Mouse (Mus musculus) retina, postnatal 1 day (tissue): ENCODE measurements around the gene Lama2.

Experiments used
- DNase-seq: peaks from one replicate; pipeline ENCODE4 v3.0.0-alpha.2; 2012

Gene Lama2

DNA sequence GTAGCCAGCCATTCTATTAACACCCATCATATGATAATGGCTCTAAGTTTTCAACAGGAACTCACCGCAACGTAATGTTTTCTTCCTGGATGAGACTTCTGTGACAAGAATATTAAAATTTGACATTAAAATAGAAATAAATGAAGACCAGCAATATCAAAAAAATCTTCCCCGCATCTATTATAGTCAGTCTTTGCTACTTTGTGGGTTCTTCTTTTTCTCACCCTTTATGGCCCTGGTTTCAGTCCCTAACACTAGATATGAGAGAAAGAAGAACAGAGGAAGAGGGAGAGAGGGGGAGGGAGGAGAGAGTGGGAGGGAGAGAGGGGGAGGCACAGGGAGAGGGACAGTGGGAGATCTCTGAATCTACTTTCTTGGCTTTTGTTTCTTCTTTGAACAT is at the start of gene Lama2:
TSS of gene Lama2 (minus strand) at position 101 of the 400 bp plus-strand sequence.
- DNase-seq = no peak

DNA sequence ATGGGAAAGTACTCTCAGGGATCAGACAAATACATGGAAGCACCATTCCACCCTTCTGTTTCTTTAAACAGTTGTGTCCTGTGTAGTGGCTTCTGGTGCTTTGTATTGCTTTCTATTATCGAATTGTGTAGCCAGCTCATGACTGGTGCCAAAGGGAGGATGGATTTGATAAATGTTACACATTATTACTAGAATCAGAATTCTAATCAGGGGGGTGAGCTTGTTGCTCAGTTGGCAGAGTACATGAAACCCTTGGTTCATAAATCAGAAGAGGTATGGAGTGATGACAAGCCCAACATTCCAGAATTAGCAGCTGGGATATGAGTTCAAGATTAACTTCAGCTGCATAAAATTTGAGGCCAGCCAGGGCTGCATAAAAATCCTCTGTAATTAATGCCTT is 44.8 kb upstream of the Lama2 start:
- no peak for DNase-seq

DNA sequence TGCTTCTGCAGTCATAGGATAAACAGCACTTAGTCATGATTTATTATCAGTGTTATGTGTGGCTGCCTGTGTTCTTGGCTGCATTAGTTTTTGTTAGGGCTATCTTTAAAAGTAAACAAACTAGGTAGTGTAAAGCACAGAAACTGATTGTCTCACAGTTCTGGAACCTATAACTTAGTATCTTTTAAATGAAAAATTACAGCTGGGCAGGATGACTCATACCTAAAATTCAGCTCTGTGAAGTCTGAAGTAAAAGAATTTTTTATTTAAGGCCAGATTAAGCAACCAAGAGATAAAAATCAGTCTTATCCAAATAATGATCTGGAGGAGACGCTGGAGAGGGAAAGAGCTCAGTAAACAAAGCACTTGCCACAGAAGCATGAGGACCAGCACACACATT is 43.8 kb upstream of the Lama2 start:
- DNase-seq = no peak

DNA sequence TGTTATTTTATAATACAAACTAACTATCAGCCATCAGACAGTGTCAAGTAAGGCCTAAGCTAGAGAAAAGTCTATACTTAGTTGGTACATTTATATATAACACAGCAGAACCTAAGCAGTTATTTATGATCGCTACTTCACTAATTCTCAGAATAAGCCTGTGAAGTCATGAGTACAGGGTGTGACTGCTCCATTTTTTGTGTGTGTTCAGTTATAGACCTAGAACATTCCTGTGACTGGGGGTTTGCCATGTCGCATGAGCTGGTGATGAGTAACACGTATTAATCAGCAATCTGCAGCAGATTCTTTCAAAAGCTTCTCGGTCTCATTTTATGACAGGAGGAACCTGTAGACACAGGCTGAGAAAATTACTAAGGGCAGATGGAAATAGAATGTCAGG is 34.6 kb upstream of the Lama2 start:
- no peak for DNase-seq

DNA sequence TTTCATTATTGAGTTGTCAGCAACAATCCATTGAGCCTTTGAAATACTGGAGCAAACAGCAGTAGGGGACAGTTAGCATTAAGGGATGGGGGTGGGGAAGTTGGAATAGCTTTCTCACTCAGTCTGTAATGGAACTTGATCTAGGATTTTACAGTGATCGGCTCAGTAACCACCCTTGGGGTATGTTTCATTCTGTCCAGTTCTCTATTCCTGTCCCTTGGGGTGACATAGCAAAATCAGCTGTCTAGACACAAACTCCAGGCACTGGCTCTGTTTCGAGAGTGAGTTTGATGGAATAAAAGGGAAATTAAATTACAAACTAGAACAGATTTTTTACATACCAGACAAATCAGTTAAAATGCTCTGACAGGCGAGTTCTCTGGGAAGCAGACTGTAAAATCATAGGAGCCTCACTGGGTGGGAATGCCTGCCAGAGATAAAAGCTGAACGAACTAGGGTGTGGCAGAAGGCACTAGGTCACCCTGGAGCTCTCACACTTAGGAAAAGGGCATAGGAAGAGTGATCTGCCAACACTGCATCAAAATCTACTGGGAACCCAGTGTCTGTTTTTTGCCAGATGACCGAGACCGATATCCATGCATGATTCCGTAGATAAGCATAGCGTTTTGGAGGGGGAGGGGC is 33.3 kb upstream of the Lama2 start:
- peak; percentile 52 for DNase-seq

DNA sequence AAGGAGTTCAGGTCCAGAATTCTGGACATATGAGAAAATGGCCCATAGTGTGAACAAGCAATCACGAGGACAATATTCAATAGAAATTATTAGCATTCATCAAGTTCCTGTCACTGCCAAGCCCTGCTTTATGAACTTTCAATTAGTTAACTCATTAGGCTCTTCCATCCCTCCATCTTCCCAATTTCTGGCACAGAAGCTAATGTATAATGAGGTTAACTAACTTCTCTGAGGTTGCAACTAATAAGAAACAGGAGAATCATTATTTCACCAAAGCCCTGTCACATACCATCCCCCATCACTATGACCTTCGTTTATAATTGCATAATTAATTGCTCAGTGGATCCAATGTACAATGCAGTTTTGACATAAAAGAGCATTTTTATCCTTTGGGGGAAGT is 16.2 kb upstream of the Lama2 start:
- DNase-seq = peak; percentile 47

DNA sequence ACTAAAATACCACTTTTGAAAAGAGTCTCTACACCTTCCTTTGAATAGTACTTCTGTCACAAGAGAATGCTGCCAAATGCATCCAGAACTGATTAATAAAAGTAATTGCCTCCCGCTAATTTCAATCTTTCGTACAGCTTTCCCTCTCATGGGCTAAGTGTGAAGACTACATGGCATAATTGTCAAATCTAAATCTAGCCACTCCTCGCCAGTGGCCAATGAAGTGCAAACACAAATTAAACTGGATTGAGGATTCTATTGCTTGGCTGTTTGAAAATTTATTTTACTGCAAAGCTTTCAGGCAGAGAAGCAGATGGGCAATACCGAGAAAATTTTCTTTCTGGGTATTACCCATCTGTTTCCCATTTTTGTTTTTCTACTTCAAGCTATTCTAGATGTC is 11.4 kb upstream of the Lama2 start:
- no peak for DNase-seq

DNA sequence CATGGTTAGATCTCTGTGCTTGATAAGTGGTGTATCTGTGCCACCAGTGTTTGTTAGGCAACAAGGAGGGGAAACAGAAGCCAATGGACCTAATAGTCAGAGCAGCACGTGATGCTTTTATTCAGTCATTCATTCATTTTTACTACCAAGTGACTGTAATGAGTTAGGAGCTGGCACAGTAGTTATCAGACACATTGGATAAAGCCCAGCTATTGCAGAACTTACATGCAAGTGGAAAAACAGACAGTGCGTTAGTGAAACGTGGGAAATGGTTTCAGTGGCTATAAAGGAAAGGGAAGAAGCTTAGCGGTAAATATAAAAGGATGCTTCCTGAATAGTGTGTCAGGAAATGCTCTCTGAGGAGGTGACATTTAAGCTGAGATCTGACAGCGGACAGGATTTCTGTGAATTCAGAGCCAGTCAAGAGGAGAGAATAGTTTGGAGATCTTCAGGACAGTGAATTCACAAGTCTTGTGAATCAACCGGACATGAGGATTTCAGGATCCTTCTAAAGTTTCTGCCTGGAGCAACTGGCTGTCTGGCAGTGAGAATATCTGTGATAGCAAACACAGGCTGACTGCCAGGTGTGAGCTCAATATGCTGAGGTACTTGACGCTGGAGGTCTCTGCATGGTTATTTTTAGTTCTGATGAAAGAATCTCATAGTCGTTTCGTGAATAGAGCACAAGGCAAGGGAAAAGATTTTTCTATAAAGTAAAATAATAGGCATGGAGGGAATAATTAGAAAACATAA is 2.3 kb upstream of the Lama2 start:
- DNase-seq = no peak

DNA sequence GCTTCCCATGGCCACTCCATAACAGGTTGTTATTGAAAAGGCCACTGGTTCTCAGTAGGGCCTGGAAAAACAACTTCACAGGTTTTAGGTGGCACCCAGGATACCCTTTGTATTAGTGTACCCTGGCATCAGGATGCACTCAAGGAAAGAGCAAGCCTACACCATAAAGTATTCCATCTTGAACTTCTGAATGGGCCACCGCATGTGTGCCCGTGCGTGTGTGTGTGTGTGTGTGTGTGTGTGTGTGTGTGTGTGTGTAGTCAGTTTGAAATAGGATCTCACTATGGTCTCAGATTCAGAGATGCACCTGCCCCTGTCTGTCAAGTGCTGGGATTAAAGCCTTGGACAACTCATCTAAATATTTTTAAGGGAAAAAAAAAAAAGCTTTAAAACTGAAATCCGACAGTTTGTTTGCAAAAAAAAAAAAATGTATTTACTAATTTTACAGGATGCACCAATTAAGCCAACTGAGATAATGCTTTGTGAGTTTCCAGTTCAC is 2.0 kb downstream of the Lama2 start:
- DNase-seq = no peak

DNA sequence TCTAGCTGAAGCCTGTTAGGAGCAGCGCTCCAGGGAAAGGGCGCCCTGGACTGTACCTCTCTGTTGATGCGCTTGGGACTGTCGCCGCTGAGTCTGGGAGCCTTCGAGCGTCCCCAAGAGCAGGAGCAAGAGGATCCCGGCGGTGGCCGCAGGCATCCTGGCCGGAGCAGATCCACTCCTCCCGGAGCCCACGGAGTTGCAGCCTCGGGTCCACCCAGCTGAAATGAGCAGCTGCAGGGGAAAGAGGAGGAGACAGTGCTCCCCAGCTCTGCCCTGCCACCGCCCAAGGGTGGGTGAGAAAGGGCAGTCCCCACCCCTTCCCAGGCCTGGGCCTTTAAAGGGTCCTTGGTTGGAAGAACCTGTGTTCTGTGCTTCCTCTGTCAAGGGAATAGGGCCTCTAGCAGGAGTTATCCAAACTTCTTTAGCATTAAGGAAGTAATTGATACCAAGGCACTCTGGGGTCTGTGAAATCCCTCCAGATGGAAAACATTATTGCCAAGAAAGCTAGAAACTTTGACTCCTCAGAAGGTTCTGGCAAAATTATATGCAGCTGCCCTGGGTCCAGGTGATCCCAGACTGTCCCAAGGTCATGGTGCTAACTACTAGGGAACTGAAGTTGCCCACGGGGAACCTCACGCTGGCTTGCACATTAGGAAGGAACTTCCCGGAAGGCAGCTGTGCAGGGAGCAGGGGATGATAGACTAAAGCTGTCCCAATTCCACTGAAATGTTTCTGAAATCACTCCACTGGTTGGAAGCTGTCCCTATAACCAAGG is 2.7 kb downstream of the Lama2 start:
- peak; percentile 57 for DNase-seq

DNA sequence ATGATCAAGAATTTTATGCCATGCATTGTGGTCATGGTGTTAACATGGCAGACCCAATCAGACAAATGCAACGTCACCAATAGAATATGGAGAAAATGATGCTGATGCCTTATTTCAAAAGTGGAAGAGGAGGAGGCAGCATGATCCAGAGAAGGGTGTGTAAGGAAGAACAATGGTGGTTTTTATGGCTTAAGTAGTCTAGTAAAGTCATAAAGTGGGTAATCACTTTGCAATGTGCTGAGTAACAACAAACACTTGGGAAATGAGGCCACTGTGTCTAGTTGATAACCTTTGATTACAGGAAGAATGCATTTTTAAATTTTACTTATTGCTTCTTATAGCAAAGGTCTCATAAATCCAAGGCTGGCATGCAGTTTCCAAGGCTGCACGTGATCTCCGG is 23.9 kb downstream of the Lama2 start:
- no peak for DNase-seq

DNA sequence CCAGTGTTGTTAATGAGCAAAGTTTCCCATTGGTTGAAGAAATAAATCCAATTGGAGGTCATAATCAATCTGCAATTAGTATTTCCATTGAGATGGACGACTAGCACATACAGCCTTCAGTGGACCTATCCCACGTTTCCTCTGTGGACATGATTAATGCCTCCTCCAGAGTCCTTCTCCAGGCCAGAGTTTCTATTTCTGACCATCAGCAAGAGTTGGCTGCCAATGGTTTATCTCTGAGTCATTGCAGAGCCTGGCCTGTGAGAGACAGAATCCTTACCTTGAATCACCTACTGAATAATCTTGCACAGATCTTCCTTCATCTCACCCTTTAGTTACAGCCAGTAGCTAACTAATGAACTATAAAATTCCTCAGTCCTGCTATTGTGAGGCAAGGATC is 86.3 kb downstream of the Lama2 start:
- DNase-seq = no peak

DNA sequence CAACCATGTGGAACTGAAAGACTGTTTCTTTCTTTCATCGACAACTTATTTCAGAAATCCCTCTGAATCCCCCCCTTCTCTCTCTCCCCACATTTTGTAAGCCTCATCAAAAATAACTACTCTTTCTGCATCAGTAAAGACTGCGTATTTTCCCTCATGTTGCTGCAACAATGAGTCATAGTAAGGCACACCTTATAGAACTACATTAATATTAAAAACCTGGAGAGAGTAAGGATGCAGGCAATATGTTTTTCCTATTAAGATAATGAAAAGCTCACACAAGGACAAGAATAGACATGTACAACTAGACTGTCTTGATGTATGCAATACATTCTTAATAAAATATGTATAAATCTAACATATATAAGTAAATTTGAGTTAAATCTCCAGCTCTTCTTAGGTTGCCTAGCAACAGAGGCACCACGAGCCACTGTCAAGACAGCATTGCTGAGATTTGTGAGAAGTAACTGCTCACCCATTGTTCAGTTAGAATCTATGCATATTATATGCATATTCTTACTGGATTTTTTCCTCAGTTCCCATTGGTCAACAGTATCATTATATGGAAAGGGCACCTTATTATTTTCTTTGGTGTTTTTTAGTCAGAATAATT is 110.6 kb downstream of the Lama2 start:
- DNase-seq = no peak

DNA sequence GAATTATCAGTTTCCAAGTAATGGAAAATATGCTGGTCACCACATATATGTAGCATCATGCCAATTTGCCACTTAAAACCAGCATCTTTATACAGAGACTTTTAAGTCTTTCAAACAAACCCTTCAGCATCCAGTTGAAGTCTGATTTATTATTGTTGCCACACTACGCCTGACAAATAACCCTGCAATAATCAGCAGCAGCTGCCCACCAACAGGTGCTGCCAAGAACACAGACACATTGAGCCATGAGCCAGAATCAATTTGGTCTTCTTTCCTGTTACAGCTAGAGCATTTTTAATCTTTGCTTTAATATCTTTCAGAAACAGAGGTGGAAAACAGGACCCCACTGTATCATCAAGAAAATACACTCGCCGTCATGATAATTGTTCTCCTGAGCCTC is 118.7 kb downstream of the Lama2 start:
- no peak for DNase-seq

DNA sequence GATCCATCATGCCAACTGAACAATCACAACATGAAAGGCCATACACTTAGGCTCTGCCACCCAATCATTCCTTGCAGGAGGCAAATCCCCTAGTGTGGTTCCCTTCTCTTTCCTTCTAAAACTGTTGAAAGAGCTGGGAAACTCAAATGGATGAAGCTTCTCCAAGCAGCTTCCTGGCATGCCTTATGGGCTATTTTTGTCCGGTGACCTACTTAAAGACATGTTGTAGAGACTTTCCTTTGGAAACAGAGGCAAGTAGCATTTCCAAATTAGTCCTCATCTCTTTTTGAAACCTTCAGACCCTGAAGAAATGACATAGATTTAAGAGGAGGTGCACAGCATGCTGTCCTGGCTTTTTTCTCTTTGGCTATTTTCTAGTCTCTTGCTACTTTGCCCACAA is 131.1 kb downstream of the Lama2 start:
- DNase-seq = no peak

DNA sequence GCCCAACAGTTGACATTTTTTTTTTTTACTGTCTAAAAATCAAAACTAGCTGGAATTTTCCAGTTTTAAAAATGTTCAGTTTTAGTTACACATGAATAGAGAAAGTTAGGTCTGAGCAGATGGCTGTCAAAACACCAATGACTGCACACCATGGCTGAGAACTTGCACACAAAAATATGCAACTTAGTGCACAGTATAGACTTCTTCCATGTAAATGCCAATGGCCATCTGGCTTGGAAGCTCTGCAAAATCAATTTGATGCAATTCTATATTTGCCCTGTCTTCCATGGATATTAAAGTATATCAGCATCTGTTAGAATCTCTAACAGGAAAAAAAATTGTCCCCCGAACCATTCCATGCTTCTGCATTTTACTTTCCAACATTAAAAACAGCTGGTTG is 135.5 kb downstream of the Lama2 start:
- DNase-seq = no peak

DNA sequence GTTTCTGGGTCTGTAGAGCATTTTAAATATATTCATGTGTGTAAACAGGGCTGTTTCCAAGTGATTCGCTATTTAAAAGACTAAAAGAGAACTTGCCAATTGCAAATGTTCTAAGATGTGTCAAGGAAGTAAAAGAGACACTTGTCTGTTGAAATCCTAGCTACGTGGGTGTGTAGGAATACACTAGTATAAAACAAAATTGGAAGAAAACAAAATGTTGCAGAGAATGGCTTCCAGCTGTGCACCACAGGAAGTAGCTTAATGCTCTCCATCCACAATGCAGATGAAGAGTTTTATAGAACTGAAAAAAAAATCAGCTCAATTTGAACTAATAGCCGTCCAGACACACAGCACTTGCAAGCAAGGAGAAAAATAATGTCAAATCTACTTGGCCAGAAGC is 144.0 kb downstream of the Lama2 start:
- no peak for DNase-seq

DNA sequence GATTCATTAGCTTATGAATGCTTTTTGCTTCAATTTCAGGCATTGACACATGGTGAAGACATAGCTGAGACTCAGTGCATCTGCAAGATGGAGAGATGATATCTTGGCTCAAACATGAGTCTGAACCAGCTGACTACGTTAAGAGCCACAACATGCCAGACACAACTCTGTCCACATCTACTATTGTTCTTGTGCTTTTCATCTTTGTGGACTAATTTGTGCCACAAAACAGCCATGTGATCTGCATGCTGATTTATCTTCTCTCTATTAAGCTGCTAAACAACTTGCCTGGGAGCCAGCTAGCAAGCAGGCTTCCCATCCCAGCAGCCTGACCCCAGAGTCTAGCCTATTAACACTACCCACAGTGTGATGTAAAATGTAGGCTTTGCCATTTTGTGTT is 151.3 kb downstream of the Lama2 start:
- DNase-seq = no peak

DNA sequence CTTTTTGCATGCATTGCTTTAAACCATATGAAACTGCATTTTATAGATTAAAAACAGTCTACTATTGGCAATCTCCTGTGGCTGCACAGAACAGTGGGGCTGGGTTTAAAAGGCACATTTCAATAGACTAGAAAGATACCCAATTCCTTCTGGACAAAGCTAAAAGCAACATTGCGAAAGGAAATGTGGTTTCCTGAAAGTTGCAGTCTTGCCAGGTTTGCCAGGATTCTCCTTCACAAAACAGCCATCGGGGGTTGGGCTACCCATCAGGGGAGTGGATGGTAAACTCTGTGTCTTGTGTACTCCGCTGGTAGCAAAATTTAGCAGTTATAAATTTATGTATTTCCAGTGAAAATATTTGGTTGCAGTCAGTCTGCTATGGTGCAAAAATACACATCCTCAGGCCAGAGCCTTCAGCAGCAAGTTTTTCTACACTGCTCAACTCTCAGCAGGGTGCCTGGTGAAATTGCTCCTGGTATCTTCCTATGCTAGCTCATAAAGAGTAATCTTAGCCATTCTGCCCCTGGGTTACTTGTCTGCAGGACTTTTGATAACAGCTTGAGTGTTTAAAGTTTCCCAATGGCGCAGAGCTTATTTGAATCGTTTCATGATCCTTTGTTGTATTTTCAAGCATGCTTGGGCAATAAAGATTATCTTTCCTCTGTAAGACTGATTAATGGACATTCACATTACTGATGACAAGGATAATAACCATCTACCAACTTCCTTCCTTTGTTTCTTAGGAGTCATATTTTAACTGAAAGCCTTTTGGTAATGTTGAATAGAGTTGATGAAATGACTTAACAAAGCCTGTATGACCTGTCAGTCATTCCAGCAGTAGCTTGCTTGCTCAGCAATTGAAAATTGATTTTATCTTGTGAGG is 205.7 kb downstream of the Lama2 start:
- peak; percentile 7 for DNase-seq

DNA sequence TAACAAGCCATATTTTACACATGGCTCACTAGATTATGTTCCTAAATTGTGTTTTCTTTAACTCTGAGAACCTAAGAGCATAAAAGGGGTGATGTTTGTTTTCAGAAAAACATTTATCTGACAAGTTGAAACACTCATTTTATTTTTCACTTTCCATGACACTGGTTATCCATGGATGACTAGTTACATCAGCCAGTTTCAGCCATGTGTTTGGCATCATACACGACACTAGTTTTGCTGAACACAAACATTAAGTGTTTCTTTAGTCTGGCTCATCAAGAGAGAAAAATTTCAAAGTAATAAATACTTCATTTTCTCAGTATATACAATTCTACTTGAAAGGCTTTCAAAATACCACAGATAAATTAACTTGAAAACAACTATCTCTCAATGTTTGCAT is 228.8 kb downstream of the Lama2 start:
- no peak for DNase-seq

DNA sequence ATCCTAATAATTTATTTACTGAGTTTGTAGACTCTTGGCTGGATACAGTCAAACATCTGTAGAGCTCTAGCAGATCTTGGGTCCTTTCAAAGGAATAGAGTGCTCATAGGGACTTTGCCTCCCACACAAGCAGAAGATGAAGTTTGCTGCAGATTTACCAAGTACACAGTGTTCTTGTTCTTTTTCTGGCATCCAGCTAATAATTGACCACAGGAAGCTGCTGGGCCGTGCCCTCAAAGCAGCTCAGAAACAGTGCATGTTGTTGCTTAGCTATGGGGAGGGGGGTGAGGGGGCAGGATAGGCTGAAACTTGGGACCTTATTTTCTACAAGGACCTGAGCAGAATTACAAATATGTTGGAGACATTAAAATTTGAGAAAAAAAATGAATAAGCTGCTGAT is 232.0 kb downstream of the Lama2 start:
- DNase-seq = no peak

DNA sequence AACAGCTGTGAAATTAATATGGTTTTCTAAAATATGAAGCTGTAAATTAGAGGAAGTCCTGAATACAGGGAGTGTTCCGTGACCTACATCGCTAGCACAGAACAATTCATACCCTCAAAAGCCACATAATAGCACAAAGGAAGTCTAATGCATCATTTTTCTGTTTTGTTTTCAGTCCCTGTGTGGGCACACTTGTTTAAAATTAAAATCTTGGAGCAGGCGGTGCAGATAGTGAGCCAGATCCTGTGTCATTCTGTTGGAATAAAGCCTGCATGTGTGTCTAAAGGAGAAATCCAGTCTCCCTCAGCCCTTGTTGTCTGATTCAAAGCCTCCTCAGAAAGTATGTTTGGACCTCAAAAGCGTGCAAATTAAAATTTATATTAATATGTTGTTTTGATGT is 234.9 kb downstream of the Lama2 start:
- peak; percentile 5 for DNase-seq
